In genomic region chr4:142170882-142171768, GRCm38 (mm10) we compare ENCODE assay signal across 8 mouse cellular contexts.
DNase-seq lines count a peak whose midpoint lies in the region.
"Had no signal": no experiment of that assay in that cellular context is flagged by ENCODE, and none has a peak within 500 bp of the region (broad histone marks: within the 10 kb centered on the region; RNA-seq: fewer than 3 reads in every experiment).

No protein-coding gene starts in this region.

- H3K36me3 ChIP-seq in limb, embryonic 10.5 days, result no peaks in the 10 kb centered on the region

- H3K27ac ChIP-seq in limb, embryonic 10.5 days, result peak overlapping the region; percentile 5; the same call in 1 of the 2 replicates

- peak; percentile 74 for DNase-seq in urinary bladder, postnatal 14 days (ENCODE audit: low spot score)
- no peak for DNase-seq in urinary bladder, adult 2 months (ENCODE audit: low spot score)
- DNase-seq in gastrocnemius, postnatal 25 days, result peak; percentile 46
- DNase-seq in limb, embryonic 10.5 days (ENCODE audit: low spot score), result no peak
- no peak for DNase-seq in thymus, postnatal 25 days
- DNase-seq in right cerebral cortex, postnatal 14 days, result no peak
- no peak for DNase-seq in left cerebral cortex, adult 8-10 months (ENCODE audit: low spot score in 2 of 2)
- DNase-seq: cerebellum, adult 11 months had no signal

- no peaks in the 10 kb centered on the region for H3K27me3 ChIP-seq in limb, embryonic 10.5 days (ENCODE audit: low read depth, poor library complexity, severe bottlenecking)

- WGBS in limb, embryonic 10.5 days, result 69% methylated on average over 18 of the region's 18 CpGs

- H3K4me3 ChIP-seq in limb, embryonic 10.5 days, result no peak overlapping the region

- peaks cover 50% of the 10 kb centered on the region for H3K4me1 ChIP-seq in limb, embryonic 10.5 days

- H3K9me3 ChIP-seq in limb, embryonic 10.5 days (replicated peaks), result no peaks in the 10 kb centered on the region

Comparison
In these comparisons a context has a peak if more than half of its experiments do, and no peak if none do; other contexts are left out.
1. DNase-seq: peak in urinary bladder, postnatal 14 days (single experiment) and gastrocnemius, postnatal 25 days (single experiment); none in urinary bladder, adult 2 months (single experiment), limb, embryonic 10.5 days (single experiment), thymus, postnatal 25 days (single experiment), right cerebral cortex, postnatal 14 days (single experiment) and left cerebral cortex, adult 8-10 months (0 of 2).